Mouse (Mus musculus): ENCODE results near the gene Vps4a.
"Not testable (repeated sequence)": the region's sequence is repeated elsewhere in the genome, so short reads cannot be mapped to it uniquely, and the experiment has no call there.

Vps4a gene

GRCm38 (mm10) chr8:107030650-107031576 lies at the start of gene Vps4a:
Gene Vps4a, plus strand, starts transcription at chr8:107031222.
- DNase-seq (ENCODE audit: low spot score) = peak; percentile 93

- DNase-seq (ENCODE audit: low spot score) = no peak
Observed at GRCm38 (mm10) chr8:106985404-106985821, 45.6 kb upstream of the Vps4a start.

GRCm38 (mm10) chr8:106985951-106986350 lies 45.1 kb upstream of the Vps4a start:
- DNase-seq (ENCODE audit: low spot score) = no peak

GRCm38 (mm10) chr8:106987557-106987956 lies 43.5 kb upstream of the Vps4a start:
- no peak for DNase-seq (ENCODE audit: low spot score)

GRCm38 (mm10) chr8:106991393-106991792 lies 39.6 kb upstream of the Vps4a start:
- no peak for DNase-seq (ENCODE audit: low spot score)

- not testable (repeated sequence) for DNase-seq (ENCODE audit: low spot score)
Observed at GRCm38 (mm10) chr8:106996339-106996738, 34.7 kb upstream of the Vps4a start.

- DNase-seq (ENCODE audit: low spot score) = no peak
Observed at GRCm38 (mm10) chr8:106997416-106997815, 33.6 kb upstream of the Vps4a start.

GRCm38 (mm10) chr8:106999068-106999467 lies 32.0 kb upstream of the Vps4a start:
- no peak for DNase-seq (ENCODE audit: low spot score)

GRCm38 (mm10) chr8:107002532-107002931 lies 28.5 kb upstream of the Vps4a start:
- peak; percentile 71 for DNase-seq (ENCODE audit: low spot score)

GRCm38 (mm10) chr8:107007795-107008194 lies 23.2 kb upstream of the Vps4a start:
- peak; percentile 23 for DNase-seq (ENCODE audit: low spot score)

GRCm38 (mm10) chr8:107012666-107013065 lies 18.4 kb upstream of the Vps4a start:
- no peak for DNase-seq (ENCODE audit: low spot score)

GRCm38 (mm10) chr8:107014915-107015314 lies 16.1 kb upstream of the Vps4a start:
- DNase-seq (ENCODE audit: low spot score) = no peak

- no peak for DNase-seq (ENCODE audit: low spot score)
Observed at GRCm38 (mm10) chr8:107023479-107023878, 7.5 kb upstream of the Vps4a start.

GRCm38 (mm10) chr8:107029310-107029709 lies 1.7 kb upstream of the Vps4a start:
- DNase-seq (ENCODE audit: low spot score) = no peak

- DNase-seq (ENCODE audit: low spot score) = no peak
Observed at GRCm38 (mm10) chr8:107030058-107030457, 964 bp upstream of the Vps4a start.

- DNase-seq (ENCODE audit: low spot score) = no peak
Observed at GRCm38 (mm10) chr8:107031577-107032090, 612 bp downstream of the Vps4a start.

- not testable (repeated sequence) for DNase-seq (ENCODE audit: low spot score)
Observed at GRCm38 (mm10) chr8:107033609-107034008, 2.6 kb downstream of the Vps4a start.

- DNase-seq (ENCODE audit: low spot score) = no peak
Observed at GRCm38 (mm10) chr8:107035641-107036040, 4.6 kb downstream of the Vps4a start.

- no peak for DNase-seq (ENCODE audit: low spot score)
Observed at GRCm38 (mm10) chr8:107036626-107037025, 5.6 kb downstream of the Vps4a start.

GRCm38 (mm10) chr8:107040632-107041031 lies 9.6 kb downstream of the Vps4a start:
- no peak for DNase-seq (ENCODE audit: low spot score)

- no peak for DNase-seq (ENCODE audit: low spot score)
Observed at GRCm38 (mm10) chr8:107045478-107045877, 14.5 kb downstream of the Vps4a start.

GRCm38 (mm10) chr8:107046976-107047375 lies 16.0 kb downstream of the Vps4a start:
- DNase-seq (ENCODE audit: low spot score) = no peak
